Mouse (Mus musculus): Measurements from ENCODE around the gene Kcnh5.

Gene Kcnh5

GRCm38 (mm10) chr12:75176691-75177645 is at the start of gene Kcnh5:
Gene Kcnh5, minus strand, starts transcription at chr12:75177332.
- DNase-seq, result peak; percentile 69

GRCm38 (mm10) chr12:75223966-75224365 is 46.8 kb upstream of the Kcnh5 start:
- peak; percentile 6 for DNase-seq

- no peak for DNase-seq
These were observed 12.3 kb upstream of the Kcnh5 start for GRCm38 (mm10) chr12:75189413-75189812.

- DNase-seq, result peak; percentile 9
These were observed 5.5 kb upstream of the Kcnh5 start for GRCm38 (mm10) chr12:75182646-75183045.

GRCm38 (mm10) chr12:75179491-75179890 is 2.4 kb upstream of the Kcnh5 start:
- DNase-seq, result peak; percentile 30

GRCm38 (mm10) chr12:75177646-75178030 is 506 bp upstream of the Kcnh5 start:
- no peak for DNase-seq

- DNase-seq, result peak; percentile 23
These were observed 1.1 kb downstream of the Kcnh5 start for GRCm38 (mm10) chr12:75175931-75176565.

GRCm38 (mm10) chr12:75170970-75171369 is 6.2 kb downstream of the Kcnh5 start:
- DNase-seq, result no peak

GRCm38 (mm10) chr12:75153076-75153568 is 24.0 kb downstream of the Kcnh5 start:
- no peak for DNase-seq

- no peak for DNase-seq
These were observed 37.3 kb downstream of the Kcnh5 start for GRCm38 (mm10) chr12:75139792-75140191.

GRCm38 (mm10) chr12:75091921-75092320 is 85.2 kb downstream of the Kcnh5 start:
- no peak for DNase-seq

- no peak for DNase-seq
These were observed 86.2 kb downstream of the Kcnh5 start for GRCm38 (mm10) chr12:75090957-75091356.

GRCm38 (mm10) chr12:75077175-75077574 is 100.0 kb downstream of the Kcnh5 start:
- DNase-seq, result no peak

- DNase-seq, result no peak
These were observed 106.1 kb downstream of the Kcnh5 start for GRCm38 (mm10) chr12:75071043-75071442.

GRCm38 (mm10) chr12:75062571-75062970 is 114.6 kb downstream of the Kcnh5 start:
- DNase-seq, result no peak

GRCm38 (mm10) chr12:75061731-75062130 is 115.4 kb downstream of the Kcnh5 start:
- DNase-seq, result no peak

GRCm38 (mm10) chr12:75053731-75054130 is 123.4 kb downstream of the Kcnh5 start:
- no peak for DNase-seq

- no peak for DNase-seq
These were observed 140.4 kb downstream of the Kcnh5 start for GRCm38 (mm10) chr12:75036694-75037093.

- DNase-seq, result no peak
These were observed 144.9 kb downstream of the Kcnh5 start for GRCm38 (mm10) chr12:75031970-75032864.

- no peak for DNase-seq
These were observed 205.9 kb downstream of the Kcnh5 start for GRCm38 (mm10) chr12:74971187-74971586.

GRCm38 (mm10) chr12:74969420-74969819 is 207.7 kb downstream of the Kcnh5 start:
- DNase-seq, result no peak

GRCm38 (mm10) chr12:74966266-74966665 is 210.9 kb downstream of the Kcnh5 start:
- no peak for DNase-seq

- DNase-seq, result no peak
These were observed 224.5 kb downstream of the Kcnh5 start for GRCm38 (mm10) chr12:74952661-74953060.
